In genomic region chr11:5167311-5167710, GRCm38 (mm10) we compare ENCODE assay signal across 16 mouse cellular contexts. TPM values are rescaled to one million over a fixed set of nuclear protein-coding genes. Genes with fewer than 3 reads are reported as not detected.
DNase-seq lines count a peak whose midpoint lies in the region; ATAC-seq and TF ChIP-seq lines count a peak whose summit lies in the region.
"Had no signal": no experiment of that assay in that cellular context is flagged by ENCODE, and none has a peak within 500 bp of the region (broad histone marks: within the 10 kb centered on the region; RNA-seq: fewer than 3 reads in every experiment).

No protein-coding gene starts in this region.

- no peaks in the 10 kb centered on the region for H3K9me3 ChIP-seq in forebrain, postnatal 0 days (ENCODE audit: low read length)
- H3K9me3 ChIP-seq: embryonic facial prominence, embryonic 12.5 days; liver, embryonic 13.5 days had no signal

- WGBS in forebrain, postnatal 0 days, result 23% methylated on average over 9 of the region's 9 CpGs

- H3K4me2 ChIP-seq in forebrain, postnatal 0 days (ENCODE audit: low read depth), result no peak overlapping the region
- H3K4me2 ChIP-seq: embryonic facial prominence, embryonic 12.5 days; heart, embryonic 11.5 days; liver, embryonic 13.5 days had no signal

- H3K36me3 ChIP-seq in forebrain, postnatal 0 days (ENCODE audit: insufficient read depth), result no peaks in the 10 kb centered on the region
- H3K36me3 ChIP-seq: embryonic facial prominence, embryonic 12.5 days; liver, embryonic 13.5 days had no signal

- TF ChIP-seq CTCF in forebrain, postnatal 0 days (IDR thresholded peaks at IDR 0.05; ENCODE audit: low read depth), result no peak

- H3K4me1 ChIP-seq in forebrain, postnatal 0 days (ENCODE audit: insufficient read depth), result peaks cover 28% of the 10 kb centered on the region

- DNase-seq in right cerebral cortex, adult 18-20 months, result peak; percentile 22
- no peak for DNase-seq in right cerebral cortex, postnatal 14 days
- DNase-seq in forebrain, postnatal 0 days, result peak; percentile 63
- peak; percentile 47 to 48 for DNase-seq in layer of hippocampus, postnatal 36 days
- peak; percentile 34 for DNase-seq in right cerebral cortex, postnatal 4 days
- no peak for DNase-seq in thymus, postnatal 14 days
- DNase-seq in adrenal gland, adult 2 months, result no peak
- DNase-seq in kidney, postnatal 36 days, result no peak
- DNase-seq: adrenal gland, postnatal 14 days; cerebellum, adult 18-20 months; liver, embryonic 13.5 days; lung, postnatal 4 days had no signal

- peak overlapping the region; percentile 82; the same call in 1 of the 2 replicates for H3K27ac ChIP-seq in forebrain, postnatal 0 days (ENCODE audit: low read depth, low read length)
- H3K27ac ChIP-seq: embryonic facial prominence, embryonic 12.5 days; liver, embryonic 13.5 days had no signal

- H3K4me3 ChIP-seq in forebrain, postnatal 0 days (ENCODE audit: low read depth, low read length), result no peak overlapping the region
- H3K4me3 ChIP-seq: embryonic facial prominence, embryonic 12.5 days; liver, embryonic 13.5 days had no signal

- no peak overlapping the region for H3K9ac ChIP-seq in forebrain, postnatal 0 days
- H3K9ac ChIP-seq: embryonic facial prominence, embryonic 12.5 days; liver, embryonic 13.5 days had no signal

- H3K27me3 ChIP-seq in forebrain, postnatal 0 days (ENCODE audit: insufficient read depth, low read length), result no peaks in the 10 kb centered on the region
- H3K27me3 ChIP-seq: embryonic facial prominence, embryonic 12.5 days had no signal

- ATAC-seq in forebrain, postnatal 0 days, result peak; percentile 55
- ATAC-seq: inflammation-experienced regulatory T-cells, adult 6 months had no signal

RNA-seq across cellular contexts. Expression of gene Emid1, which starts 15.3 kb away (rescaled TPM):
- 16.4 and 22.8 TPM in 2 replicates for total RNA-seq in forebrain, postnatal 0 days (2014; rRNA removed)
- polyA plus RNA-seq in forebrain, postnatal 0 days (2015; fragmentation: Nextera tagmentation; extraction: Ambion mirVana), result 28.5 and 34.2 TPM in 2 replicates
- total RNA-seq in layer of hippocampus, postnatal 36 days (2021), result 1 to 10 TPM; 7.3 to 9.3 TPM
- 1 to 10 TPM; 3.1 to 4.6 TPM for total RNA-seq in adrenal gland, adult 2 months (2021)
- 20.1 and 22.9 TPM in 2 replicates for polyA plus RNA-seq in adrenal gland, adult 2 months (2012; rRNA removed)
- total RNA-seq: CH12.LX had no signal

Comparison
In these comparisons a context has a peak if more than half of its experiments do, and no peak if none do; other contexts are left out.
1. DNase-seq: peak in right cerebral cortex, adult 18-20 months (single experiment), forebrain, postnatal 0 days (single experiment), layer of hippocampus, postnatal 36 days (2 of 2) and right cerebral cortex, postnatal 4 days (single experiment); none in right cerebral cortex, postnatal 14 days (single experiment), thymus, postnatal 14 days (single experiment), adrenal gland, adult 2 months (single experiment) and kidney, postnatal 36 days (0 of 2).